Mouse (Mus musculus): ENCODE measurements around the gene Slc37a1.

- TF ChIP-seq POLR2A (IDR thresholded peaks at IDR 0.05; ENCODE audit: extremely low read depth, insufficient read depth, low read length), result no peak
- TF ChIP-seq CTCF (IDR thresholded peaks at IDR 0.05; ENCODE audit: low read depth, low read length), result peak; percentile 30
These were observed 44.7 kb downstream of the Slc37a1 start for GRCm38 (mm10) chr17:31331273-31331672.
